Mouse (Mus musculus) kidney, embryonic 16.5 days (tissue): ENCODE results near the gene Polr2a. TPM values are rescaled to one million over a fixed set of nuclear protein-coding genes. Genes with fewer than 3 reads are reported as not detected.

Experiments
- ATAC-seq: fragments of 200-750 bp; cut with Nextera tagmentation; 2 replicates; pipeline ENCODE4 v1.8.0; 2017; ENCODE audit warnings: moderate TSS enrichment; ENCODE audit not compliant: low FRiP score, low TSS enrichment
- H3K27ac ChIP-seq: fragments of 300-500 bp; sonication (generic); 2 replicates; pipeline ENCODE4 v1.5.1; 2014; ENCODE audit warnings: low read length
- H3K27me3 ChIP-seq: fragments of 300-500 bp; sonication (generic); 2 replicates; pipeline ENCODE4 v1.6.1; 2014; ENCODE audit warnings: low read length, control low read depth, mixed read lengths; ENCODE audit not compliant: insufficient read depth
- H3K36me3 ChIP-seq: fragments of 300-500 bp; sonication (generic); 2 replicates; pipeline ENCODE4 v1.6.1; 2014; ENCODE audit warnings: low read length, control low read depth, mixed read lengths; ENCODE audit not compliant: insufficient read depth
- H3K4me1 ChIP-seq: fragments of 300-500 bp; sonication (generic); 2 replicates; pipeline ENCODE4 v1.6.1; 2014; ENCODE audit warnings: low read length, control low read depth, mixed read lengths; ENCODE audit not compliant: insufficient read depth
- H3K4me2 ChIP-seq: fragments of 300-500 bp; sonication (generic); replicated peaks from 2 replicates; pipeline ENCODE4 v1.6.1; 2014; ENCODE audit warnings: low read depth, low read length
- H3K4me3 ChIP-seq: fragments of 300-500 bp; sonication (generic); 2 replicates; pipeline ENCODE4 v1.5.1; 2014; ENCODE audit warnings: mild to moderate bottlenecking, low read length
- H3K9ac ChIP-seq: fragments of 300-500 bp; sonication (generic); replicated peaks from 2 replicates; pipeline ENCODE4 v1.6.1; 2014; ENCODE audit warnings: low read length
- H3K9me3 ChIP-seq: fragments of 300-500 bp; sonication (generic); 2 replicates; pipeline ENCODE4 v1.6.1; 2016; ENCODE audit warnings: low read length, control low read depth
- WGBS: fragments of 180-500 bp; shearing (Covaris S2); extraction: QIAGEN DNeasy Blood & Tissue Kit; methylation state at CpG from one replicate; pipeline ENCODE4 v1.1.7; 2014; 5-methylcytosine and 5-hydroxymethylcytosine counted together
- polyA plus RNA-seq: library from polyadenylated mRNA; unstranded; fragments of >200 nt; fragmentation: Nextera tagmentation; extraction: Ambion mirVana; gene quantifications from 2 replicates; pipeline ENCODE4 v1.2.1, GENCODE M21; 2015

Polr2a gene
- polyA plus RNA-seq, 1 experiment from 2014 or later: 28.3 TPM

DNA sequence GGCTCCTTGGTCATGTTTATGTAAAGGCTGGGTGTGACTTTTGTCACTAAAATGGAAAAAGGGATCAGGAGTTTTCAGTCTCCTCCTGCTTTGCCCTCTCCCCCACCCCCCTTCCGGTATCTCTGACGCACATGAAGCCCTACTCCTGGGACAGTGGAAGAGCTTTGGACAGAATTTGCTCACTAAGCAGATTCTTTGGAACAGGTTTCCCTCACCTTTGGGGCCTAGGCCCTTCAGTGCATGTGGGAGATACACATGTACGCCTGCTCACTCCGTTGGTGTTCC lies 9.1 kb upstream of the Polr2a start:
- H3K9me3 ChIP-seq: no peaks in the 10 kb centered on the region
- H3K4me1 ChIP-seq: peaks cover 23% of the 10 kb centered on the region
- peak overlapping the region; percentile 69; the same call in 1 of the 2 replicates for H3K4me2 ChIP-seq
- peak overlapping the region; percentile 90; the same call in 1 of the 2 replicates for H3K4me3 ChIP-seq
- 46% methylated on average over 4 of the region's 4 CpGs for WGBS
- H3K27me3 ChIP-seq: no peaks in the 10 kb centered on the region
- 0 out of 2 replicates have a peak overlapping the region, but pooled peaks have one; percentile 2 for H3K9ac ChIP-seq
- ATAC-seq: no peak
- H3K27ac ChIP-seq: peak overlapping the region; percentile 56; the same call in 1 of the 2 replicates
- H3K36me3 ChIP-seq: no peaks in the 10 kb centered on the region

DNA sequence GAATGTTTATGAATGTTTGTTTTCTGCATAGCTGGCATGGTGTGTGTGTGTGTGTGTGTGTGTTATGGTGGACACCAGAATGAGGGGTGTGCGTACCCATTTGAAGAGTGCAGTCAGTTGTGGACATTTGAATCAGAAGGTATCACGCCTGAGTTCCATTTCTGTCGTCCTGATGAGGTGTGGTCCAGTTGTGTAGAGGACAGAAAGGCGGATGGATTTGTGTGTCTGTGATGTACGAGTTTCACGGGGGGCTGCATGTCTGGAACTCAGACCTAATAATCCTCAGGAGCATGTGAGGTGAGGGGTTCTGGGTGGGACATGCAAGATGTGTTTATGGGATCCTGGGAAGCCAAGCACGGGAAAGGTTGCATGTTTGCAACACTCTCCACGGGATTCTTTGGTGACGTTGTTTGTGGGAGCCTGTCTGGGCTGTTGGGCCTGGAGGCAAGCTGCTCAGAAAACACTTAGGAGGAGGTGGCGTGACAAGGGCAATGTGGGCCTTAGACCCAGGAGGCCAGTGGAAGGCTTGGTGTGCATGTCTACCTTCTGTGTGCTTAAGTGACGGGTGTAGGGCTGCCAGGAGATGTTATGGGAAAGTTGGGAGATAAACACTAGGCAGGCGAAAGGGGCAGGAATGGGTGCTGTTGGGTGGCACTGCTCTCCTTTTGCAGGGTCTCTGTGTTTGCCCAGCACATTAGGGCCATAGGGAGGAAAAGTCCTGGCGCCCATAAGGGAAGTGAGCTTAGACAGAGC lies 8.6 kb upstream of the Polr2a start:
- no peaks in the 10 kb centered on the region for H3K9me3 ChIP-seq

DNA sequence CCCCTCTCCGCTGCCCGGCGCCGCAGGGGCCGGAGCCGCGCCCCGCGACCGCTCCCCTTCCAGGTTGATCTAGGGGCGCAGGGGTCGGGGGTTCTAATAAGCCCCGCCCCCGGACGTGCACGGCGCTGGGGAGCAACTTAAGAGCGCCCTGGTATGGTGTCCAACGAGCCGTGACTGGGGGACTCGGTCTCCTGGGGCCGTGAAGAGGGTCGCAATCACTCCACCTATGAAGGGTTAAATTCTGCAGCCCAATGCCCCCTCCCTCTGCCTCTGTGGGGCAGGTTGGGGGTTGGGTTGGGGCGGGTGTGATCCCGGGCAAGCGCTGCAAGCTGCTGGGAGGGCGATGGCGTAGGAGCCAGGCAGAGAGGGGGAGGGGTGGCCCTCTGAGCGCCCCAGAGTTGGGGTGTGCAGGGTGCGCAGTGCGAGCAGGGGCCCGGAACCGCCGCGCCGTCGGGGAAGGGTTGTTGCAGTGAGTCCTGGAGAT lies 7.7 kb upstream of the Polr2a start:
- Histone ChIP-seq H3K9me3 (no peaks in the 10 kb centered on the region), H3K4me1 (peaks cover 23% of the 10 kb centered on the region), H3K27me3 (no peaks in the 10 kb centered on the region), H3K4me3 (peak overlapping the region; percentile 90), H3K36me3 (no peaks in the 10 kb centered on the region), H3K9ac (peak overlapping the region; percentile 96), H3K27ac (peak overlapping the region; percentile 90), H3K4me2 (peak overlapping the region; percentile 69)
- 0% methylated on average over 31 of the region's 37 CpGs for WGBS
- peak; percentile 85 for ATAC-seq

More for the DNA sequence above, 8.6 kb upstream of the Polr2a start:
- H3K27ac ChIP-seq: peak overlapping the region; percentile 56; the same call in 1 of the 2 replicates
- H3K4me1 ChIP-seq: peaks cover 23% of the 10 kb centered on the region
- H3K9ac ChIP-seq: peak overlapping the region; percentile 96
- peak overlapping the region; percentile 69 for H3K4me2 ChIP-seq
- ATAC-seq: no peak
- H3K27me3 ChIP-seq: no peaks in the 10 kb centered on the region
- H3K4me3 ChIP-seq: peak overlapping the region; percentile 90
- no peaks in the 10 kb centered on the region for H3K36me3 ChIP-seq
- 57% methylated on average over 13 of the region's 13 CpGs for WGBS

DNA sequence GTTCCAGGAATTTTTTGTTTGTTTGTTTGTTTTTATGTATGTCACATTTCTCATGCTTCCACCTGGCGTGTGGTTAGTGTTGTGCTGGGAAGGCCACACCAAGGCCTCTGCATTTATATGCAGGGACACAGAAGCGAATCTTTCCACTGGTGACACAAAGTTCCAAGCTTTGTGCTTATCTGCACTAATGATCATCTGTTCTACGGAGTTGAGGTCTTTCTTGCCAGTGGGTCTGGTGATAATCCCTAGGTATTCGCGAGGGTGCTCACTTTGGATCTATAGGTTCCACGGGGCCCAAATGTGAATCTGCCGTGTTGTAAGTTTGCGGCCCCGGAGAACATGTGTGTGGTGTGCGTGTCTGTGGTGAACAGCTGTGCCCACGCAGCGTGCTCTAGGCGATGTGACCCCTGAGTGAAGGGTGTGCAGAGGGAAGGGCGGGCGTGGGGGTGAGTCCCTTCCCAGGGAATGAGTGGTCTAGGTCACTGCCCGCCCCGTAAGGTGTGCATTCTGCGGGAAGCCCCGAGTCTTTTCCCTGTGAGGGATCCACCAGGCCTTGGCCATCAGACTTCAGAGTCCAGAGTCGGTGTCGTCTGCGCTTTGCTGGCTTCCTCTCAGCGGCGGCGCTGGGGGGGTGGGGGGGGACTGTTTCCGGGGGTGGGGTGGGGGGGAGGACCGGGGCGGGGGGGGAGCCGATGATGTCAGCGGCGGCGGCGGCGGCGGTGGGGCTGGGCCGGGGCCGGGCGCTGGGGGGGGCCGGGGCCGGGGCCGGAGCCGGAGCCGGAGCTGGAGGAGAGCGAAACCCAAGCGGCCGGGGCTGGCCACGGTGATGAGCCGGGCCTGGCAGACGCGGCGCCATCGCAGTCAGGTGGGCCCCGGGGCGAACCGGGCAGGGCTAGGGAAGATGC lies 7.0 kb upstream of the Polr2a start, which contains the start of gene Zbtb4:
Gene Zbtb4 (plus strand): TSS at position 692 of the 905 bp plus-strand sequence.
- Histone ChIP-seq H3K4me1 (peaks cover 24% of the 10 kb centered on the region), H3K4me2 (peak within 1 kb of the TSS; percentile 69), H3K4me3 (peak within 1 kb of the TSS; percentile 90), H3K9me3 (no peaks in the 10 kb centered on the region), H3K27me3 (no peaks in the 10 kb centered on the region), H3K27ac (peak within 1 kb of the TSS; percentile 90), H3K36me3 (no peaks in the 10 kb centered on the region), H3K9ac (peak within 1 kb of the TSS; percentile 96)
- WGBS: 21% methylated on average over 32 of the region's 55 CpGs
- peak; percentile 63 for ATAC-seq

DNA sequence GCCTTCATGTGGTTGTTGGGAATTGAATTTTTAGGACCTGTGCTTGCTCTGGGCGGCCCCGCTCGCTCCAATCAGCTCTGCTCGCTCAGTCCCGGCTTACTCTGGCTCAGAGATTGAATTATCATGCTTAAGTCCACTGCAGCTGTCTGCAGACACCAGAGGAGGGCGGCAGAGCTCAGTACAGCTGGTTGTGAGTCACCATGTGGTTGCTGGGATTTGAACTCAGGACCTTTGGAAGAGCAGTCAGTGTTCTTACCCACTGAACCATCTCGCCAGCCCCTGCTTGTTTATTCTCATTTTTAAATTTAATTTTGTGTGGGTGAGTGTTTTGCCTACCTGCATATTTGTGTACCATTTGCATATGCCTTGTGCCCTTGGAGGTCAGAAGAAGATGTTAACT lies 5.1 kb upstream of the Polr2a start:
- H3K27me3 ChIP-seq: no peaks in the 10 kb centered on the region
- no peaks in the 10 kb centered on the region for H3K9me3 ChIP-seq
- 74% methylated on average over 7 of the region's 7 CpGs for WGBS
- no peak overlapping the region for H3K4me3 ChIP-seq
- no peak for ATAC-seq
- no peak overlapping the region for H3K4me2 ChIP-seq
- no peak overlapping the region for H3K27ac ChIP-seq
- H3K4me1 ChIP-seq: peaks cover 36% of the 10 kb centered on the region
- H3K36me3 ChIP-seq: no peaks in the 10 kb centered on the region
- H3K9ac ChIP-seq: no peak overlapping the region

DNA sequence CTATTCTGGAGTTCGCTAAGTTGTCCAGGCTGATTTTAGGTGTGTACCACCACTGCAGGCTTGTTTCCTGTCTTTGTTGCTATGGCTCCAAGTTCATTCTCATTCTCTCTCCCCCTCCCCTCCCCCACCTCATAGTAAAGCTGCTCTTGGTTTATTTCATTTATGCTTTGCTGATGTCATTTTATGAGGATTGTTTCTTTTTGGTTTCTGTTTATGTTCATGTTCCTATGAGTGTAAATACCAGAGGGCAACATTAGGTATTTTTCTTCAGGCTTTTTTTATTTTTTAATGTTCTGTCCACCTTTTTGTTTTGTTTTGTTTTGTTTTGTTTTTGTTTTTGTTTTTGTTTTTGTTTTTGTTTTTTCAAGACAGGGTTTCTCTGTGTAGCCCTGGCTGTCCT lies 3.4 kb upstream of the Polr2a start, which contains the start of gene Slc35g3:
Gene Slc35g3 (minus strand): TSS at position 101 of the 400 bp plus-strand sequence.
- H3K9ac ChIP-seq: no peak within 1 kb of the TSS; the same call in 1 of the 2 replicates
- WGBS: 71% methylated on average over 1 of the region's 1 CpGs

DNA sequence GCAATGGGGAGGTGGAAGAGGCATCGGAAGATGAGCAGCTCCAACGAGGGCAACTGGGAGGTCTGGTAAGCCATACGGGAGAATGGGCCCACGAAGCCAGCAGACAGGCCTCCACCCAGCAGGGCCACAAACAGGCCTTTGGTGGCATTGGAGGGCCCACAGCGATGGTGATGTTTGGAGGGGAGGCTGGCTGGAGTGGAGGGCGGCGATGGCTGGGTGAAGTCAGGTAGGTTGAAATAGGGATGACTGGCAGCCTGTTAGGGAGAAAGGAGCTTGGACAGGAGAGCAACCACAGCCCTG lies 2.4 kb upstream of the Polr2a start:
- H3K27ac ChIP-seq: no peak overlapping the region
- H3K4me2 ChIP-seq: no peak overlapping the region
- H3K9ac ChIP-seq: peak overlapping the region; percentile 90; the same call in 1 of the 2 replicates

More for the DNA sequence above, 3.4 kb upstream of the Polr2a start, which contains the start of gene Slc35g3:
- H3K27ac ChIP-seq: no peak within 1 kb of the TSS
- no peak within 1 kb of the TSS for H3K4me2 ChIP-seq
- H3K4me3 ChIP-seq: no peak within 1 kb of the TSS
- no peaks in the 10 kb centered on the region for H3K9me3 ChIP-seq
- H3K27me3 ChIP-seq: no peaks in the 10 kb centered on the region
- peaks cover 32% of the 10 kb centered on the region for H3K4me1 ChIP-seq
- ATAC-seq: no peak
- no peaks in the 10 kb centered on the region for H3K36me3 ChIP-seq

DNA sequence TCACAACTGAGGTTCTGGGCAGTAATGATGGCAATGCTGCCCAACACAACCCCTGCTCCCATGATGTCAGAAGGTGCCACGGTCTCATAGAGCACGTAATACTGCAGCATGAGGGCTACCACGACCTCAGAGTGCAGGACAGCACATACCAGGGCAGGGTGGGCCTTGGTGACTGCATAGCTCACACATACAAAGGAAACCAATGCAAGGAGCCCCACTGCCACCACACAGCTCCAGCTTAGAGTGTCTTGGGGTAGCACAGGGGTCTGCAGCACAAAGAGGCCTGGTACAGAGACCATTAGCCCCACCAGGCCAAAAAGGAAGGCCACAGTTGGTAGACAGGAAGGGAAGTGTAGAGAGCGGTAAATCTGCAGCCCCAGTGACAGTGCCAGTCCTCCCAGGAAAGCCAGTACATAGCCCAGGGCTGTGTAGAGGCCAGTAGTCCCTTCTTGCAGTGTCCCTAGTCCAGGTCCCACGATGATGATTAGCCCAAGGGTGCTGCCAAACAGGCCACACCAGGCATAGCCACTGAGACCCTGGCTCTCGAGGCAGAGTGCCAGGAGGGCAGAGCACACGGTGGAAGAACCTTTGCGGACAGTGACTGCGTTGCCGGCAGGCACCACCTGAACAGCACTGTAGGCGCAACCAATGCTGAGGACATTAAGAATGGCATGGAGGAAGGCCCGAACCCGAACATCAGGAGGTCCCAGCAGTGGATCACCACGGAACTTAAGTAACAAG lies 1.9 kb upstream of the Polr2a start:
- Histone ChIP-seq H3K4me3 (no peak overlapping the region), H3K36me3 (no peaks in the 10 kb centered on the region), H3K4me2 (peak overlapping the region; percentile 72), H3K9ac (peak overlapping the region; percentile 90), H3K27me3 (no peaks in the 10 kb centered on the region), H3K4me1 (peaks cover 34% of the 10 kb centered on the region), H3K9me3 (no peaks in the 10 kb centered on the region), H3K27ac (peak overlapping the region; percentile 100)
- ATAC-seq: no peak
- 82% methylated on average over 14 of the region's 14 CpGs for WGBS

More for the DNA sequence above, 2.4 kb upstream of the Polr2a start:
- H3K4me3 ChIP-seq: no peak overlapping the region
- ATAC-seq: no peak
- WGBS: 94% methylated on average over 7 of the region's 7 CpGs
- no peaks in the 10 kb centered on the region for H3K9me3 ChIP-seq
- H3K27me3 ChIP-seq: no peaks in the 10 kb centered on the region
- peaks cover 31% of the 10 kb centered on the region for H3K4me1 ChIP-seq
- no peaks in the 10 kb centered on the region for H3K36me3 ChIP-seq

DNA sequence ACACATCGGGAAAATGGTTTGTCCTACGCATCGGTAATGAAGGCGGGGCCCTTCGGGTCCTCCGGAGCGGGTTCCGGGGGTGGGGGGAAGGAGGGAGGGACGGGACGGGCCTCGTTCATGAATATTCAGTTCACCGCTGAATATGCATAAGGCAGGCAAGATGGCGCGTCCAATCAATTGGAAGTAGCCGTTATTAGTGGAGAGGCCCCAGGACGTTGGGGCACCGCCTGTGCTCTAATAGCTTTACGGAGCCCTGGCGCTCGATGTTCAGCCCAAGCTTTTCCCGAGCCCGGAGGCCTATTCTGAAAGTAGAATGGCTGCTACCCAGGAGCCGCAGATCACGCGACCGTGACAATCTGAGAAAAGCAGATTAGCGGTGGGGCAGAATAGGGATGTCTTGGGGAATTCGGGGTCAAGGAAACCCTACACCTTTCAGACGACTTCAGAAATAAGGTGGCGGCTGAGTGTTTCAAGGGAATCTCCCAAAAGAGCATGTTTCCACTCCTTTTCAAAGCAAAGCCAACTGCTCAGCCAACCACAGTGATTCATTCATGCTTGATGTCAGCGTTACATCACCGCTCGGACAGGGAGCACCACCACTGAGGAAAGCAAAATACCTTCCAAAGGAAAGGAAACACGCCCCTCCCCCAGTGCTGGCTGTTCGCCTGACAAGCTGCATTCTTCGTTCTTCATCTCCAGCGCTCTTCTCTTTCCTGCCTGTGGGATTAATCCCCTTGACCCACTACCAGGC lies 709 bp upstream of the Polr2a start:
- peak overlapping the region; percentile 72 for H3K4me2 ChIP-seq
- under 1% methylated on average over 37 of the region's 37 CpGs for WGBS
- peak; percentile 89 for ATAC-seq
- H3K36me3 ChIP-seq: no peaks in the 10 kb centered on the region
- H3K9me3 ChIP-seq: no peaks in the 10 kb centered on the region
- peaks cover 33% of the 10 kb centered on the region for H3K4me1 ChIP-seq
- no peaks in the 10 kb centered on the region for H3K27me3 ChIP-seq
- H3K9ac ChIP-seq: peak overlapping the region; percentile 90
- peak overlapping the region; percentile 73 for H3K4me3 ChIP-seq
- peak overlapping the region; percentile 100 for H3K27ac ChIP-seq
